Mouse (Mus musculus) G1E (cell line): ENCODE data around the gene Slc30a2.

ENCODE experiments used
- CTCF ChIP-seq: IDR thresholded peaks from 2 replicates; pipeline ENCODE4 v1.5.1; 2012; ENCODE audit warnings: low read depth, low read length, inconsistent platforms, mixed read lengths
- GATA1 ChIP-seq: IDR thresholded peaks from 2 replicates; pipeline ENCODE4 v1.6.1; 2012; ENCODE audit warnings: borderline replicate concordance, low read length, inconsistent platforms, mixed read lengths
- GATA2 ChIP-seq: IDR thresholded peaks from 2 replicates; pipeline ENCODE4 v1.6.1; 2012; ENCODE audit warnings: low read depth, low read length, inconsistent platforms, borderline replicate concordance
- TAL1 ChIP-seq: conservative IDR thresholded peaks from 2 replicates; pipeline ENCODE4 v1.6.1; 2012; ENCODE audit warnings: low read depth, low read length, inconsistent platforms, mixed read lengths

DNA sequence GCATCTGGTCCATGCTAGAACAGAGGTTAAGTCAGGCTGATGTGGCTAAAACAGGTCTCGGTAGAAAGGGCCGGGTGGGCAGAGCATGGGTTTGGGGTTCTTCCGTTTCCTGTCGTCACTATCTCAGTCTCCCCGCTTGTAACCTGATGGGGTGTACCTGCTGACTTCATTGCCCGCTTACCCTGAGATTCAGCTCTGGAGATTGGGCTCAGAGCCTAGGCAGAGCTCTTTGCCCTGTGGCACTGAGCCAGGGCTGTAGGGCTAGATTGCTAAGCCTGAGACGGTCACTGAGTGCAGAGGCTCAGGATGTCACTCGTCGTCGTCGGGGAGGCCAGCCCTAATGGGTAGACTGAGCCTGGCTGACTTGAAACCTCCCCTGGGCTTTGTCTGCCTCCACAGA is 5.1 kb downstream of the Slc30a2 start:
- TF ChIP-seq CTCF (no peak), GATA1 (no peak), GATA2 (no peak), TAL1 (no peak)
